Mouse (Mus musculus) granulocyte monocyte progenitor cell, adult 5-6 weeks (primary cell): ENCODE measurements around the gene Adam15. TPM values are rescaled to one million over a fixed set of nuclear protein-coding genes. Genes with fewer than 3 reads are reported as not detected.

Source experiments
- ATAC-seq: replicated peaks from 2 replicates; pipeline ENCODE4 v1.8.0; 2016; ENCODE audit warnings: mild to moderate bottlenecking, moderate TSS enrichment, inconsistent platforms; ENCODE audit not compliant: poor library complexity, severe bottlenecking
- total RNA-seq, 2 experiments: library from RNA; stranded (forward) in 1 of 2; stranded (reverse) in 1 of 2; fragments of 200-712, 200-1000 nt in 1 of 2; fragments of >200 nt in 1 of 2; fragmentation: Nextera tagmentation in 1 of 2; gene quantifications; 2 replicates each; pipeline ENCODE4 v1.2.3; 2014 to 2017

Adam15 gene
- total RNA-seq, 2 experiments from 2014 or later = 34.8 to 42.7 TPM

GRCm38 (mm10) chr3:89305551-89306325, 44.1 kb downstream of the Adam15 start:
- no peak for ATAC-seq

- no peak for ATAC-seq
Observed at GRCm38 (mm10) chr3:89305105-89305504, 44.7 kb downstream of the Adam15 start.

DNA sequence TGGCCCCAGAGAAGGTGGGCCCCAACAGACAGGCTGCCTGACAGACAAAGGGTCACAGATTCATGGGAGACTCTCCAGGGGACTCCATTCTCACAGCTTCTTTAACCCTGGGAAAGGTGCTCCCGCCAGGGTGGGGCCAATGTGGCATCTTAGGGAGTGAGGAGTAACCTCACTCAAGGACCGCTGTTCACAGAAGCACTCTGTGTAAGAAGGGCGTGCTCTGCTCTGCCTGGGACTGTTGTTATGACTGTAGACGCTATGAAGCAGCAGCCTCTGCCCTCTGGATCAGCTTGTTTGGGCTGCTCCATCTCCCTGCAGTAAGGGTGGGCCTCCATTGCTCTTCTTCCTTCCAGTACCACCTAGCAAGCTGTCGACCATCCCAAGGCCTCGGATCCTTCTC, 45.4 kb downstream of the Adam15 start:
- no peak for ATAC-seq

- ATAC-seq = no peak
Observed at GRCm38 (mm10) chr3:89300514-89300913, 49.3 kb downstream of the Adam15 start.

DNA sequence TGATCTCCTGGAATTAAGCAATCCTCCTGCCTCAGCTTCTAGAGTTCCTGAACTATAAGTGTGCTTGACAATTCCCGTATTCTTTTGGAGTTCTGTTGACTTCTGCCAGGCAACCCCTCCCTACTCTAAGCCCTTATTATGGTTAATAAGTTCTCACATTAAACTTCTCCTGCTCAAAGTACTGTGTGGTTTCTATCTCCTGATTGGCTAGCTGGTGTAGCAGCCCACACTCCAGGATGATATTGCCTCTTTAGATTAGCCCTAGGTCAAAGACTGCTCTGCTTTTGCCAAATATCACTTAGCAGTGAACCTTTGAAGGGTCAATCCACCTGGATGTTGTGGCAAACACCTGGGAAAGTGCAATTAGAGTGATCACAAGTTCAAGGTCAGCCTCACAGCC, 49.7 kb downstream of the Adam15 start:
- no peak for ATAC-seq

DNA sequence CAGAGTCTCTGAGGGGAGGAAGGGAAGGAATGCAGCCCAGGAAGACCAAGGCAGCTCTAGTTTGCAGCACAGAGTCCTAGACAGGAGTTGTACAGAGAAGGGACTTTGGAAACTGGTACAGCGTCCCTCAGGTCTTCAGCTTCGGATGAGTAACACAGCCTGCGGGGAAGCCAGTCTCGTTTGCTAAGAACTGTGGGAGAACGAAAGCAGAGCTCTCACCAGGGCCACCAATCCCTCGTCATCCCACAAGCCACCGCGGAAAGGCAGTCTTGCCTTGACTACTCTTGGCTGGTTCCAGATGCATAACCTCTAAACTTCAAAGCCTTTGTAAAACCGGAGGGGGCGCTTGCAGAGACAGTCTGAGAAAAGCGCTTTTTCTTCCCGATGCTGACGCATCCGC, 50.3 kb downstream of the Adam15 start:
- peak; percentile 44 for ATAC-seq

DNA sequence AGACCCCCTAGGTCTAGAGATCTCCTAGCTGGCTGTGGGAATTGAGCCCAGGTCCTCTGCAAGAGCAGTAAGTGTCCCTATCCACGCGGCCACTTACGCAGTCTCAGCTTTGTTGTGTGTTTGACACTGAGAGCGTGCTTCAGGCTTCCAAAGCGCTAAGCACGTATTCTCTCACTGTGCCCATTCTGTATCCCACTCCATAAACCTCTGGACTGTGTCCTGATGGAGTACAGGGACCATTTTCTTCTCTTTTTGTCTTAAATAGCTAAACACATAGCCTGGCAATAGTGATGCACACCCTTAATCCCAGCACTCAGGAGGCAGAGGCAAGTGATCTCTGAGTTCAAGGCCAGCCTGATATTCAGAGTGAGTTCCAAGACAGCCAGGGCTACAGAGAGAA, 50.9 kb downstream of the Adam15 start:
- no peak for ATAC-seq

DNA sequence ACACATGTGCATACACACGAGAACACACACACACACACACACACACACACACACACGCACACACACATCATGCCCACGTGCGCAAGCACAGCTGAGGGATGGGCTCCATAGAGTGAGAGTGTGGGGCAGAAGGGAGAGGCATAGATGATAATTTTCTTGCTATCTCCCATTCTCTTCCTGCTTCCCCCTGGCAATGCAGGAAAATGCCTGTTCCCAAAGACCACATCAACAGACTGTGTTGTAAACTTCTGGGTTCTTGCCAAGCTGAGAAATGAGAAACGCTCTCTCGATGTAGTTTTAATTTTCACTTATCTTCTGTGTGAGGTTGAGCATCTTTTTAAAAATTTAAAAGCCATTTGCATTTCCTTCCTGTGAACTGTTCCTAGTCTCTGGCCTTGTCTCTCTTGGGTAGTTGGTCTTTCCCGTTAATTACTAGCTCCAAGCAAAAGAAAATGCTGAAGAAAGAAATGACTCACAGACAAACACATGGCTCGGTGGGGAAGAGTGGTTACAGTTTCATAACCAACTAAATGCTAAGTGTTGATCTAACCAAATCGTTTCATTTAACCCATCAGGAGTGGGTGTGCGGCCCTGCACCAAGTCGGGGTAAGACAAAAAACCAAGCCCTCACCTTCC, 52.9 kb downstream of the Adam15 start:
- no peak for ATAC-seq

DNA sequence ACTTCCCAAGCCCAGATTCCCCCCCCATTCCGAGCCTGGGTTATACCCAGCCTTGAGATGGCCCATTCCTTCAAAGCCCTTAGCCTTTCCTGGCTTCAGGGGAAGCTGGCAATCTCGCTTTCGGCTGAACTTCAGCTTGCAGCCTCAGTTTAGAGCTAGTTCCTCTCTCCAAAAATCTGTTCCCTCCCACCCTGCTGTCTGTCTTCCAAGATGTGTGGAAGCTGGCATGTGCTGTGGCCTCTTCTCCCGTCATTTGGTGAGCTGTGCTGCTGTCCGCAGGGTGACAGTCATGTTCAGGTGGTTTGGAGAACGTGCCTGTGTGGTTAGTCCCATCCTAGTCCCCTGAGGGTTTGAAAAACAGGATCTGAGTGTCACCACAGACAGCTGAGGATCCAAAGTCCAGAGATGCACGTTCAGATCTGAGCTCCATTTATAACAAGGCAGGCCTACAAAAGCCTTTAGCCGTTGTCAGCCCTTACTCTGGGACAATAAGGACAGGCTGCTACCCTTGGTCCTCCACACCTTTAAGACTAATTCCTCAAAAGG, 54.0 kb downstream of the Adam15 start:
- ATAC-seq = no peak

GRCm38 (mm10) chr3:89294195-89294594, 55.6 kb downstream of the Adam15 start:
- ATAC-seq = no peak

- ATAC-seq = no peak
Observed at GRCm38 (mm10) chr3:89293247-89293918, 56.4 kb downstream of the Adam15 start.

DNA sequence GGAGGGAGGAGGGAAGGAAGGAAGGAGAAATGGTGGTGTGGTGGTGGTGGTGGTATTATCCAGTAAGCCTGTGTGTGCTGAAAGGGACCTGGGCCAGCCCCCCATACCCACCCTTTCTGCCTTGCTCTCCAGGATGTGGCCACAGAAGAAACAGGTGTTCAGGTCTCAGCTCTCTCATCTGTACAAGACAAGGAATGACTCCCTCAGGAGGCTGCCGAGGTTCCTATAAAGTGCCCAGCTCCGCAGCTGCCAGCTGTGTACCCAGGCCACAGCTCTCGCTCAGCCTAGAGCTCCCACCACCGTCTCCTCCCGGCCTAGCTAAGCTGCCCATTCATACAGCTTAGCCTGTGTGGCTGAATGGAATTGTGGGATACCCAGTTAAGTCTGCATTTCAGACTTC, 57.5 kb downstream of the Adam15 start:
- no peak for ATAC-seq

GRCm38 (mm10) chr3:89291874-89292273, 57.9 kb downstream of the Adam15 start:
- ATAC-seq = no peak

Other genes with a start within 250 kb of the Adam15 start
- gene Gm43738, start 248.9 kb downstream of the Adam15 start, total RNA-seq (2014; fragmentation: Nextera tagmentation) = not detected in 2 replicates
- gene Gm43738, start 248.9 kb downstream of the Adam15 start, total RNA-seq (2017) = not detected in 2 replicates
- 161 and 178 TPM in 2 replicates for gene Fdps, start 248.0 kb downstream of the Adam15 start, total RNA-seq (2014; fragmentation: Nextera tagmentation)
- gene Fdps, start 248.0 kb downstream of the Adam15 start, total RNA-seq (2017) = 198 and 245 TPM in 2 replicates
- 0.32 TPM in 1 of 2 replicates, not detected in the other for gene Pklr, start 213.9 kb downstream of the Adam15 start, total RNA-seq (2014; fragmentation: Nextera tagmentation)
- 0.26 and 0.43 TPM in 2 replicates for gene Pklr, start 213.9 kb downstream of the Adam15 start, total RNA-seq (2017)
- 0.77 TPM in 1 of 2 replicates, not detected in the other for gene Hcn3, start 189.8 kb downstream of the Adam15 start, total RNA-seq (2014; fragmentation: Nextera tagmentation)
- 0.56 and 0.82 TPM in 2 replicates for gene Hcn3, start 189.8 kb downstream of the Adam15 start, total RNA-seq (2017)
- 74.6 and 80.2 TPM in 2 replicates for gene Clk2, start 185.2 kb downstream of the Adam15 start, total RNA-seq (2014; fragmentation: Nextera tagmentation)
- 51.8 and 67.1 TPM in 2 replicates for gene Clk2, start 185.2 kb downstream of the Adam15 start, total RNA-seq (2017)
- gene Scamp3, start 172.5 kb downstream of the Adam15 start, total RNA-seq (2014; fragmentation: Nextera tagmentation) = 59.6 and 99.0 TPM in 2 replicates
- gene Scamp3, start 172.5 kb downstream of the Adam15 start, total RNA-seq (2017) = 32.9 and 37.2 TPM in 2 replicates
- gene Fam189b, start 166.9 kb downstream of the Adam15 start, total RNA-seq (2014; fragmentation: Nextera tagmentation) = 23.9 and 27.2 TPM in 2 replicates
- gene Fam189b, start 166.9 kb downstream of the Adam15 start, total RNA-seq (2017) = 2.5 and 2.9 TPM in 2 replicates
- 39.7 and 74.2 TPM in 2 replicates for gene Gba, start 147.1 kb downstream of the Adam15 start, total RNA-seq (2014; fragmentation: Nextera tagmentation)
- 49.3 and 50.5 TPM in 2 replicates for gene Gba, start 147.1 kb downstream of the Adam15 start, total RNA-seq (2017)
- gene Thbs3, start 134.8 kb downstream of the Adam15 start, total RNA-seq (2014; fragmentation: Nextera tagmentation) = not detected in 2 replicates
- gene Thbs3, start 134.8 kb downstream of the Adam15 start, total RNA-seq (2017) = 0.13 TPM in 1 of 2 replicates, not detected in the other
- 78.6 and 102 TPM in 2 replicates for gene Mtx1, start 122.9 kb downstream of the Adam15 start, total RNA-seq (2014; fragmentation: Nextera tagmentation)
- 76.4 and 114 TPM in 2 replicates for gene Mtx1, start 122.9 kb downstream of the Adam15 start, total RNA-seq (2017)
- gene Muc1, start 120.9 kb downstream of the Adam15 start, total RNA-seq (2014; fragmentation: Nextera tagmentation) = not detected in 2 replicates
- gene Muc1, start 120.9 kb downstream of the Adam15 start, total RNA-seq (2017) = 0.04 TPM in 1 of 2 replicates, not detected in the other
- 312 and 315 TPM in 2 replicates for gene Krtcap2, start 104.0 kb downstream of the Adam15 start, total RNA-seq (2014; fragmentation: Nextera tagmentation)
- gene Krtcap2, start 104.0 kb downstream of the Adam15 start, total RNA-seq (2017) = 376 and 384 TPM in 2 replicates
- 3.7 and 6.0 TPM in 2 replicates for gene Trim46, start 103.7 kb downstream of the Adam15 start, total RNA-seq (2014; fragmentation: Nextera tagmentation)
- 0.52 and 2.8 TPM in 2 replicates for gene Trim46, start 103.7 kb downstream of the Adam15 start, total RNA-seq (2017)
- 31.2 and 122 TPM in 2 replicates for gene Dpm3, start 90.6 kb downstream of the Adam15 start, total RNA-seq (2014; fragmentation: Nextera tagmentation)
- gene Dpm3, start 90.6 kb downstream of the Adam15 start, total RNA-seq (2017) = 86.0 and 91.7 TPM in 2 replicates
- 55.0 and 80.7 TPM in 2 replicates for gene Slc50a1, start 79.4 kb downstream of the Adam15 start, total RNA-seq (2014; fragmentation: Nextera tagmentation)
- 62.0 and 65.0 TPM in 2 replicates for gene Slc50a1, start 79.4 kb downstream of the Adam15 start, total RNA-seq (2017)
- not detected in 2 replicates for gene Efna1, start 68.9 kb downstream of the Adam15 start, total RNA-seq (2014; fragmentation: Nextera tagmentation)
- gene Efna1, start 68.9 kb downstream of the Adam15 start, total RNA-seq (2017) = not detected in 2 replicates
- gene Efna3, start 27.0 kb downstream of the Adam15 start, total RNA-seq (2014; fragmentation: Nextera tagmentation) = not detected in 2 replicates
- gene Efna3, start 27.0 kb downstream of the Adam15 start, total RNA-seq (2017) = not detected in 2 replicates
- 0.66 and 2.1 TPM in 2 replicates for gene Efna4, start 12.0 kb downstream of the Adam15 start, total RNA-seq (2014; fragmentation: Nextera tagmentation)
- gene Efna4, start 12.0 kb downstream of the Adam15 start, total RNA-seq (2017) = not detected in 2 replicates
- not detected in 2 replicates for gene Dcst2, start 12.0 kb upstream of the Adam15 start, total RNA-seq (2014; fragmentation: Nextera tagmentation)
- gene Dcst2, start 12.0 kb upstream of the Adam15 start, total RNA-seq (2017) = not detected in 2 replicates
- gene Dcst1, start 15.3 kb upstream of the Adam15 start, total RNA-seq (2014; fragmentation: Nextera tagmentation) = not detected in 2 replicates
- gene Dcst1, start 15.3 kb upstream of the Adam15 start, total RNA-seq (2017) = not detected in 2 replicates
- gene Zbtb7b, start 44.8 kb upstream of the Adam15 start, total RNA-seq (2014; fragmentation: Nextera tagmentation) = 8.5 and 18.6 TPM in 2 replicates
- gene Zbtb7b, start 44.8 kb upstream of the Adam15 start, total RNA-seq (2017) = 7.5 and 14.0 TPM in 2 replicates
- 0.64 and 2.1 TPM in 2 replicates for gene Lenep, start 52.8 kb upstream of the Adam15 start, total RNA-seq (2014; fragmentation: Nextera tagmentation)
- gene Lenep, start 52.8 kb upstream of the Adam15 start, total RNA-seq (2017) = not detected in 2 replicates
- 27.5 and 41.7 TPM in 2 replicates for gene Flad1, start 61.9 kb upstream of the Adam15 start, total RNA-seq (2014; fragmentation: Nextera tagmentation)
- 15.3 and 16.2 TPM in 2 replicates for gene Flad1, start 61.9 kb upstream of the Adam15 start, total RNA-seq (2017)
- 178 and 260 TPM in 2 replicates for gene Cks1b, start 68.4 kb upstream of the Adam15 start, total RNA-seq (2014; fragmentation: Nextera tagmentation)
- gene Cks1b, start 68.4 kb upstream of the Adam15 start, total RNA-seq (2017) = 194 and 212 TPM in 2 replicates
- gene Shc1, start 68.4 kb upstream of the Adam15 start, total RNA-seq (2014; fragmentation: Nextera tagmentation) = 51.2 and 75.8 TPM in 2 replicates
- gene Shc1, start 68.4 kb upstream of the Adam15 start, total RNA-seq (2017) = 37.7 and 49.1 TPM in 2 replicates
- 18.9 and 35.2 TPM in 2 replicates for gene Pygo2, start 80.2 kb upstream of the Adam15 start, total RNA-seq (2014; fragmentation: Nextera tagmentation)
- 8.8 and 8.9 TPM in 2 replicates for gene Pygo2, start 80.2 kb upstream of the Adam15 start, total RNA-seq (2017)
- 9.7 TPM in 2 replicates for gene Pbxip1, start 86.7 kb upstream of the Adam15 start, total RNA-seq (2014; fragmentation: Nextera tagmentation)
- gene Pbxip1, start 86.7 kb upstream of the Adam15 start, total RNA-seq (2017) = 7.8 and 12.2 TPM in 2 replicates
- 13.3 and 20.7 TPM in 2 replicates for gene Pmvk, start 104.5 kb upstream of the Adam15 start, total RNA-seq (2014; fragmentation: Nextera tagmentation)
- gene Pmvk, start 104.5 kb upstream of the Adam15 start, total RNA-seq (2017) = 9.5 and 22.8 TPM in 2 replicates
- gene Kcnn3, start 170.2 kb upstream of the Adam15 start, total RNA-seq (2014; fragmentation: Nextera tagmentation) = not detected in 2 replicates
- not detected in 2 replicates for gene Kcnn3, start 170.2 kb upstream of the Adam15 start, total RNA-seq (2017)